Mouse (Mus musculus): ENCODE results near the gene Ephb1.

Gene Ephb1

GRCm38 (mm10) chr9:102069151-102069882 lies 285.2 kb downstream of the Ephb1 start:
- DNase-seq (ENCODE audit: low spot score) = no peak

GRCm38 (mm10) chr9:102066601-102067000 lies 287.9 kb downstream of the Ephb1 start:
- peak; percentile 12 for DNase-seq (ENCODE audit: low spot score)

GRCm38 (mm10) chr9:102045886-102046285 lies 308.6 kb downstream of the Ephb1 start:
- DNase-seq (ENCODE audit: low spot score) = no peak

GRCm38 (mm10) chr9:102045111-102045861 lies 309.2 kb downstream of the Ephb1 start:
- DNase-seq (ENCODE audit: low spot score) = no peak

GRCm38 (mm10) chr9:102039011-102039733 lies 315.3 kb downstream of the Ephb1 start:
- no peak for DNase-seq (ENCODE audit: low spot score)

- DNase-seq (ENCODE audit: low spot score) = no peak
Measured at GRCm38 (mm10) chr9:102036132-102036531, 318.4 kb downstream of the Ephb1 start.

GRCm38 (mm10) chr9:102033231-102033630 lies 321.3 kb downstream of the Ephb1 start:
- DNase-seq (ENCODE audit: low spot score) = no peak

- DNase-seq (ENCODE audit: low spot score) = no peak
Measured at GRCm38 (mm10) chr9:102032376-102032775, 322.1 kb downstream of the Ephb1 start.

- DNase-seq (ENCODE audit: low spot score) = no peak
Measured at GRCm38 (mm10) chr9:102029661-102030060, 324.8 kb downstream of the Ephb1 start.

- DNase-seq (ENCODE audit: low spot score) = no peak
Measured at GRCm38 (mm10) chr9:102026136-102026535, 328.4 kb downstream of the Ephb1 start.

- DNase-seq (ENCODE audit: low spot score) = no peak
Measured at GRCm38 (mm10) chr9:102025141-102025540, 329.4 kb downstream of the Ephb1 start.

- no peak for DNase-seq (ENCODE audit: low spot score)
Measured at GRCm38 (mm10) chr9:102015516-102015915, 339.0 kb downstream of the Ephb1 start.

- DNase-seq (ENCODE audit: low spot score) = no peak
Measured at GRCm38 (mm10) chr9:102007706-102008105, 346.8 kb downstream of the Ephb1 start.

- no peak for DNase-seq (ENCODE audit: low spot score)
Measured at GRCm38 (mm10) chr9:102006539-102006938, 348.0 kb downstream of the Ephb1 start.

GRCm38 (mm10) chr9:102002920-102003319 lies 351.6 kb downstream of the Ephb1 start:
- no peak for DNase-seq (ENCODE audit: low spot score)

- no peak for DNase-seq (ENCODE audit: low spot score)
Measured at GRCm38 (mm10) chr9:102002186-102002585, 352.3 kb downstream of the Ephb1 start.

GRCm38 (mm10) chr9:102001633-102002165 lies 352.8 kb downstream of the Ephb1 start:
- no peak for DNase-seq (ENCODE audit: low spot score)

- DNase-seq (ENCODE audit: low spot score) = no peak
Measured at GRCm38 (mm10) chr9:101999690-102000089, 354.8 kb downstream of the Ephb1 start.

GRCm38 (mm10) chr9:101996771-101997500 lies 357.6 kb downstream of the Ephb1 start:
- DNase-seq (ENCODE audit: low spot score) = no peak

- no peak for DNase-seq (ENCODE audit: low spot score)
Measured at GRCm38 (mm10) chr9:101996183-101996582, 358.3 kb downstream of the Ephb1 start.

- no peak for DNase-seq (ENCODE audit: low spot score)
Measured at GRCm38 (mm10) chr9:101995423-101996156, 358.9 kb downstream of the Ephb1 start.

Measured in ovary, postnatal 10 days (tissue).